ENCODE assay signal across 9 mouse cellular contexts in genomic region chr4:34976331-34976778, GRCm38 (mm10).
DNase-seq lines count a peak whose midpoint lies in the region; ATAC-seq and TF ChIP-seq lines count a peak whose summit lies in the region.
"Had no signal": no experiment of that assay in that cellular context is flagged by ENCODE, and none has a peak within 500 bp of the region (broad histone marks: within the 10 kb centered on the region; RNA-seq: fewer than 3 reads in every experiment).

No protein-coding gene starts in this region.

- no peak overlapping the region for H3K27ac ChIP-seq in forebrain, embryonic 13.5 days
- no peak overlapping the region for H3K27ac ChIP-seq in forebrain, embryonic 11.5 days (ENCODE audit: low read depth, low read length)
- H3K27ac ChIP-seq in liver, postnatal 0 days (ENCODE audit: low read depth), result peak overlapping the region; percentile 57
- H3K27ac ChIP-seq in liver, embryonic 12.5 days, result no peak overlapping the region
- H3K27ac ChIP-seq in heart, embryonic 13.5 days (replicated peaks), result peak overlapping the region; percentile 73
- H3K27ac ChIP-seq: kidney, postnatal 0 days had no signal

- TF ChIP-seq EP300 in liver, postnatal 0 days (IDR thresholded peaks at IDR 0.05; ENCODE audit: low read depth), result no peak

- no peaks in the 10 kb centered on the region for H3K27me3 ChIP-seq in forebrain, embryonic 13.5 days
- H3K27me3 ChIP-seq in forebrain, embryonic 11.5 days (ENCODE audit: control insufficient read depth, insufficient read depth, low read length), result no peaks in the 10 kb centered on the region
- H3K27me3 ChIP-seq in liver, postnatal 0 days (ENCODE audit: insufficient read depth, low read length), result no peaks in the 10 kb centered on the region
- H3K27me3 ChIP-seq in liver, embryonic 12.5 days (replicated peaks), result no peaks in the 10 kb centered on the region
- no peaks in the 10 kb centered on the region for H3K27me3 ChIP-seq in heart, embryonic 13.5 days (replicated peaks)

- H3K36me3 ChIP-seq in forebrain, embryonic 13.5 days (ENCODE audit: poor library complexity, severe bottlenecking), result no peaks in the 10 kb centered on the region
- no peaks in the 10 kb centered on the region for H3K36me3 ChIP-seq in forebrain, embryonic 11.5 days (ENCODE audit: control insufficient read depth, insufficient read depth, low read length)
- H3K36me3 ChIP-seq in liver, postnatal 0 days (replicated peaks; ENCODE audit: insufficient read depth, low read length), result no peaks in the 10 kb centered on the region
- H3K36me3 ChIP-seq in liver, embryonic 12.5 days, result no peaks in the 10 kb centered on the region
- H3K36me3 ChIP-seq in heart, embryonic 13.5 days, result no peaks in the 10 kb centered on the region

- DNase-seq in forebrain, embryonic 11.5 days (ENCODE audit: low spot score), result no peak
- no peak for DNase-seq in liver, postnatal 0 days
- DNase-seq in lung, postnatal 4 days, result peak; percentile 61 to 75
- DNase-seq in kidney, adult 8-10 months, result no peak

- H3K9me3 ChIP-seq in forebrain, embryonic 13.5 days (replicated peaks), result no peaks in the 10 kb centered on the region
- H3K9me3 ChIP-seq in forebrain, embryonic 11.5 days (ENCODE audit: control insufficient read depth, low read length), result no peaks in the 10 kb centered on the region
- no peaks in the 10 kb centered on the region for H3K9me3 ChIP-seq in liver, postnatal 0 days (ENCODE audit: low read length)
- H3K9me3 ChIP-seq in liver, embryonic 12.5 days (replicated peaks), result no peaks in the 10 kb centered on the region
- H3K9me3 ChIP-seq in heart, embryonic 13.5 days, result no peaks in the 10 kb centered on the region

- no peak overlapping the region for H3K9ac ChIP-seq in forebrain, embryonic 13.5 days
- no peak overlapping the region for H3K9ac ChIP-seq in forebrain, embryonic 11.5 days (ENCODE audit: low read length)
- H3K9ac ChIP-seq in liver, postnatal 0 days (replicated peaks), result no peak overlapping the region
- no peak overlapping the region for H3K9ac ChIP-seq in liver, embryonic 12.5 days
- no peak overlapping the region for H3K9ac ChIP-seq in heart, embryonic 13.5 days

- no peak for TF ChIP-seq CTCF in liver, postnatal 0 days (IDR thresholded peaks at IDR 0.05; ENCODE audit: low read depth)

- no peak overlapping the region for H3K4me2 ChIP-seq in forebrain, embryonic 13.5 days
- H3K4me2 ChIP-seq in forebrain, embryonic 11.5 days (ENCODE audit: low read depth, low read length, severe bottlenecking), result no peak overlapping the region
- no peak overlapping the region for H3K4me2 ChIP-seq in liver, postnatal 0 days (ENCODE audit: low read depth, low read length)
- H3K4me2 ChIP-seq in liver, embryonic 12.5 days, result no peak overlapping the region
- H3K4me2 ChIP-seq in heart, embryonic 13.5 days, result peak overlapping the region; percentile 53

- 89% methylated on average over 13 of the region's 13 CpGs for WGBS in forebrain, embryonic 13.5 days
- WGBS in forebrain, embryonic 11.5 days, result 95% methylated on average over 13 of the region's 13 CpGs
- 80% methylated on average over 13 of the region's 13 CpGs for WGBS in liver, postnatal 0 days (ENCODE audit: insufficient replicate concordance)
- WGBS in liver, embryonic 12.5 days (ENCODE audit: insufficient replicate concordance), result 71% methylated on average over 13 of the region's 13 CpGs
- WGBS in heart, embryonic 13.5 days, result 39% methylated on average over 13 of the region's 13 CpGs

- peaks cover 12% of the 10 kb centered on the region for H3K4me1 ChIP-seq in forebrain, embryonic 13.5 days
- H3K4me1 ChIP-seq in forebrain, embryonic 11.5 days (replicated peaks; ENCODE audit: control insufficient read depth, insufficient read depth, low read length), result peaks cover 3% of the 10 kb centered on the region; the same call in 1 of the 2 replicates
- H3K4me1 ChIP-seq in liver, postnatal 0 days (ENCODE audit: insufficient read depth), result peaks cover 9% of the 10 kb centered on the region; the same call in 1 of the 2 replicates
- no peaks in the 10 kb centered on the region for H3K4me1 ChIP-seq in liver, embryonic 12.5 days
- H3K4me1 ChIP-seq in heart, embryonic 13.5 days, result peaks cover 31% of the 10 kb centered on the region

- ATAC-seq in forebrain, embryonic 13.5 days, result peak; percentile 72; the same call in 1 of the 2 replicates
- ATAC-seq in forebrain, embryonic 11.5 days (replicated peaks; ENCODE audit: low FRiP score), result no peak
- no peak for ATAC-seq in liver, postnatal 0 days
- no peak for ATAC-seq in liver, embryonic 12.5 days
- no peak for ATAC-seq in heart, embryonic 13.5 days (ENCODE audit: extremely low read depth, insufficient number of reproducible peaks, low FRiP score, low TSS enrichment)
- no peak for ATAC-seq in megakaryocyte-erythroid progenitor cell, adult 5-6 weeks (replicated peaks; ENCODE audit: low FRiP score, low TSS enrichment, poor library complexity, severe bottlenecking)

- H3K4me3 ChIP-seq in forebrain, embryonic 13.5 days, result no peak overlapping the region
- no peak overlapping the region for H3K4me3 ChIP-seq in forebrain, embryonic 11.5 days (ENCODE audit: low read depth, low read length)
- H3K4me3 ChIP-seq in liver, postnatal 0 days (ENCODE audit: low read depth, low read length), result no peak overlapping the region
- no peak overlapping the region for H3K4me3 ChIP-seq in liver, embryonic 12.5 days
- peak overlapping the region; percentile 18; the same call in 1 of the 2 replicates for H3K4me3 ChIP-seq in heart, embryonic 13.5 days

Comparison
In these comparisons a context has a peak if more than half of its experiments do, and no peak if none do; other contexts are left out.
1. H3K27ac ChIP-seq: peak in liver, postnatal 0 days (single experiment) and heart, embryonic 13.5 days (single experiment); none in forebrain, embryonic 13.5 days (single experiment), forebrain, embryonic 11.5 days (single experiment) and liver, embryonic 12.5 days (single experiment).
2. DNase-seq: peak in lung, postnatal 4 days (2 of 2); none in forebrain, embryonic 11.5 days (single experiment), liver, postnatal 0 days (single experiment) and kidney, adult 8-10 months (0 of 2).